Mouse (Mus musculus): Measurements from ENCODE around the gene Specc1l.
"Not testable (repeated sequence)": the region's sequence is repeated elsewhere in the genome, so short reads cannot be mapped to it uniquely, and the experiment has no call there.

The Specc1l gene

DNA sequence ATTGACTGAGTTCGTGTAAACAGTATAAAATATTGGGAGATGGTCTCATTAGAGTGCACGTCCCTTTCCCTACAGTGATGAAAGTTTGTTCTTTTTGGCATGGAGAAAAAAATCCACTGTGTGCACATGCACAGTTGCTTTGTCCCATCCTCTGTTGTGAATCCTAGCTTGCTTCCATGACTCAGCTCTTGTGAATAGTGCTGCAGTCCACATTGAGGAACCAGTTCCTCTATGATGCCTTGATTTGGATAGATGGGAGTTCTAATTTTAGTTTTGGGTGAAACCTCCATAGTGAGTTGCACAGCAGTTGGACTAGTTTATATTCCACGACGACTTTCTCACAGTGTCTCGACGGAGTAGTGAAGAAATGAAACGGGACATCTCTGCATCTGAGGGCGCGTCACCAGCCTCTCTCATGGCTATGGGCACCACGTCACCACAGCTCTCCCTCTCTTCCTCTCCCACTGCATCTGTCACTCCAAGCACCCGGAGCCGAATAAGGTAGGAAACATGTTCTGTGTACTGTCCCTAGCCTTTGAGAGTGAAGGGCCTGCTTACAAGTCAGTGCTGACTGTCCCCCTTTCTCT, 64.6 kb downstream of the Specc1l start:
- no peak for DNase-seq (ENCODE audit: extremely low read depth, low read depth, low spot score)

- no peak for DNase-seq (ENCODE audit: extremely low read depth, low read depth, low spot score)
Measured at GRCm38 (mm10) chr10:75277501-75277900, 65.6 kb downstream of the Specc1l start.

GRCm38 (mm10) chr10:75282648-75283047, 70.8 kb downstream of the Specc1l start:
- DNase-seq (ENCODE audit: extremely low read depth, low read depth, low spot score), result no peak

DNA sequence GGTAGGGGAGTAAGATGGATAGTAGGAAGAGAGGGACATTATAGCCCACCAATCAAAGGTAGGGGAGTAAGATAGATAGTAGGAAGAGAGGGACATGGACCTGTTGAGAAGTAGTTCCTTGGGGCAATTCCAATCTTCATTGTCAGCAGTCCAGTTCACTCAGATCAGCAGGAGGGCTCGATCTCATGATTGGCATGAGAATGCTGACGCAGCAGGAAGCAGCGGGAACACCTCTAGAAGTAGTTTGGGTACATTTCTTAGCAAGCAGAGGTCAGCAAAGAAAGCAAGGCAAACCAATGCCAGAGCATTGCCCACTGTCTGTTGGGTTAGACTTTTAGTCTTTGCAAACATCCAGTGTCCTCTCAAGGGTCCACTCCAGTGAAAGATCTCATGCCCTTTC, 71.9 kb downstream of the Specc1l start:
- DNase-seq (ENCODE audit: extremely low read depth, low read depth, low spot score), result no peak

- DNase-seq (ENCODE audit: extremely low read depth, low read depth, low spot score), result no peak
Measured at GRCm38 (mm10) chr10:75288579-75288978, 76.7 kb downstream of the Specc1l start.

DNA sequence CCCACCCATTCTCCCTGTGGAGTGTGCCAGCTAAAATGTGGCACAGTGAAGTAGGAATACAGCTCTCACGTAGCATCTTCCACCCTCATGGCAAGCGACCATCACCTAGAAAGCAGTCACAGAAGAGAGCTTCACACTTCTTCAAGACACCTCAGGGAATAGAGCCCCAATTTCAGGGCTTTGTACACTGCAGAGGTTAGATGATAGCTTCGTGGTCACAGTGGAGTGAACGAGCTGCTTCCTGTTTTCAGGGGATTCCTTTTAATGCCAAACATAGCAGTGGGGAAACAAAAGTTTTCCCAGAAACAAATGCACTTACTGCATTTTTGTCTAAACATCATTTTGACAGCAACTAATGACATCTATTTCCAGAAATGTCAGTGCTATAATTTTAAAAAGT, 77.5 kb downstream of the Specc1l start:
- DNase-seq (ENCODE audit: extremely low read depth, low read depth, low spot score), result no peak

DNA sequence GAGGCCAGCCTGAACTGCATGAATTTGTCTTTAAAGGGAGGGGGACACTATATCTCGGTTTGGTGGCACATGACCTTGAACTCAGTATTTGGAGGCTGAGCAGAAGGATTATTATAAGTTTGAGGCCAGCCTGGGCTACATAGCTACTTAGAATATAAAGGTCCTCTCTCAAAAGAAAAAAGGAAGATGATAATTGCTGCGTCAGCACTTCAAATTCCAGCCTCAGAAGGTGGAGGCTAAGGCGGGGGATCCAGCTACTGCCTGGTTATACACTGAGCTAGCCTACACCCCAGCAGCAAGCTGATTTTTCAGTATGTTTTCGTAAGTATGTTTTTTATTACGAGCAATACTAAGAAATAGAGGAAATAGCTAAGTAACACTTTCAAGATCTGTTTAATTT, 78.8 kb downstream of the Specc1l start:
- DNase-seq (ENCODE audit: extremely low read depth, low read depth, low spot score), result no peak

GRCm38 (mm10) chr10:75291338-75291737, 79.5 kb downstream of the Specc1l start:
- DNase-seq (ENCODE audit: extremely low read depth, low read depth, low spot score), result no peak

DNA sequence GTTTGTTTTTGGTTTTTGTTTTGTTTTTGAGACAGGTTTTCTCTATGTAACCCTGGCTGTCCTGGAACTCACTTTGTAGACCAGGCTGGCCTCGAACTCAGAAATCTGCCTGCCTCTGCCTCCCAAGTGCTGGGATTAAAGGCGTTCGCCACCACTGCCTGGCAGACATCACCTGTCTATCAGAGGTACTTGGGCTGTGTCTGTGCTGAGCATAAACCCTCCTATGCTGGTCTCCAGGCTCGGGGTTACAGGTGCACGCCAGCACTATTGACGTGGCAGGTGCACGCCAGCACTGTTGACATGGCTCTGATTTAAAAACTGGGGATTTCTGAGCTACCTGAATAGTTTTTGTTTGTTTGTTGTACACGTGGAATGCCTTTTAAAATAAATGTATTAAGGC, 80.3 kb downstream of the Specc1l start:
- not testable (repeated sequence) for DNase-seq (ENCODE audit: extremely low read depth, low read depth, low spot score)

GRCm38 (mm10) chr10:75293288-75293687, 81.4 kb downstream of the Specc1l start:
- DNase-seq (ENCODE audit: extremely low read depth, low read depth, low spot score), result no peak

DNA sequence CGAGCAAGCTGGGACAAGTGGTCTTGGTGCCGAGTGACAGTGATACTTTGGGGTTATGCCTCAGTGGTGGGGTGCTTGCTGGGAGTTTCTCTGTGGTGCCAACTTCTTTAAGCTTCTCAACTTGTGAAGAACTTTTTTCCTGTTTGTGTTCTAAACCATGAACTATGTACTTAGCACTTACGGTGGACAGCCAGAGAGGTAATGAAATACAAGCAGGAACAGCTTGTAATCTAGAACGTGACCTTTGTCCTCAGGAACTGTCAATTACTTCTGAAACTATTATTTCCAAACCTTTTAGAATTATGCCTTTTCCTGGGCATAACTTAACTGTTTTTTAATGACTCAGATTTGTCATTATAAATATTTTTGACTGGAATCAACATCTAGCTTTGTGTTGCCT, 82.5 kb downstream of the Specc1l start:
- no peak for DNase-seq (ENCODE audit: extremely low read depth, low read depth, low spot score)

GRCm38 (mm10) chr10:75294926-75295325, 83.1 kb downstream of the Specc1l start:
- DNase-seq (ENCODE audit: extremely low read depth, low read depth, low spot score), result no peak

DNA sequence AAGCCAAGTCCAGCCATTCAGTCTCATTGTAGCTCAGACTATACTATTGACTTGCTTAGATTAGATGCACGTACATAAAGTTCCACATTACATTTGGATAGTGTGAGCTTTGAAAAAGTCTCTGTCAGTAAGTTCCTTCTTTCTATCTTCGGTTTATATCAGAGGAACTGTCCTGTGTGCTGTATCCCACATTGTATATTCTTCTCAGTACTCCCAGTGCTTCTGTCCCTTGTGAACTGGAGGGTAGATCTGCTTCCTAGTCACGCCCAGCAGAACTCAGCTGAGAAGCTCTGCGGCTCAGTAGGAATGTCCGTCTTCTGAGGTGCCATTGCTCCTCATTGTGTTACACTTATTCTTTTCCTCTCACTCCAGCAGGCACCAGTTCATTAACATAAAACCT, 86.7 kb downstream of the Specc1l start:
- DNase-seq (ENCODE audit: extremely low read depth, low read depth, low spot score), result no peak

DNA sequence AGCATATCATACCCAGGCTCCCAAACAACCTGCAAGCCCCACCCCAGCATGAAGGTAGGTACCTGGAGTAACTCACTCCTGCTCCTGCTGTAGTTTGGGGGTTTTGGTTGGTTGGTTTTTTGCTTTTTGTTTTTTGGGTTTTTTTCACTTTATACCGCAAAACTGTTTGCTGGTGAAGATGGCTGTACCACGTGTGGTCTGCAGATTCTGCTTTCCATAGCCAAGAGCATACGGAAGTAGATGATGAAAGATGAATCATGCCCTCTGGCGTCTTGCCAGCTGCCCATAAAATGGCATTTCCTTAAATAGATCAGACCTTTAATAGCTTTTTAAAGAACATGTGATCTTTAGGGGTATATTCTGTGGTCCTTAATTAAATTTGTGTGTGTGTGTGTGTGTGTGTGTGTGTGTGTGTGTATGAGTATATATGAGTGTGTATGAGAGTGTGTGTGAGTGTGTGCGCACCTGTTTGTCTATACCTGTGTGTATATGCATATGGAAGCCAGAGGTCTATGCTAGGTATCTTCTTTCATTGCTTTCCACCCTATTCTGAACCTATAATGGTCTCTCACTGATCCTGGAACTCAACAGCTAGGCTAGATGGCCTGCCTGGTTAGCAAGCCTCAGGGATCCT, 88.0 kb downstream of the Specc1l start:
- peak; percentile 11 for DNase-seq (ENCODE audit: extremely low read depth, low read depth, low spot score)

- DNase-seq (ENCODE audit: extremely low read depth, low read depth, low spot score), result no peak
Measured at GRCm38 (mm10) chr10:75301195-75301806, 89.4 kb downstream of the Specc1l start.

- no peak for DNase-seq (ENCODE audit: extremely low read depth, low read depth, low spot score)
Measured at GRCm38 (mm10) chr10:75301937-75302336, 90.1 kb downstream of the Specc1l start.

DNA sequence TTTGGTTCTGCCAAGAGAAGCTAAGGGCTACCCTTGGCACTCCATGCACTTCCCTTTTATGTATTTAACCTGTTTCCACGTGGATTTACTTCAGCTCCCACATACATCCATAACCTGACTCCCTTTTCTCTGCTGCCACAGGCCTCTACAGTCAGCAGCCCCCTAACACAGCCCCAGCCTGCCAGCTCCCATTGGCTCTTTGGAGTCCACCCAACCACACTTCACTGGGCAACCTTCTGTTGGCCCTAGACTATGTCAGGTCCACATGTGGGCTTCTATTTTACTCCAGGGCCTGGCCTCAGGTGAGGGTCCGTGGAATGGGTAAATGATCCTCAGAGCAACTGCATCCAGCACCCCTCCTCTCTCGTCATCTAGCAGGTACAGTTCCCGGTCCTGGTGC, 90.7 kb downstream of the Specc1l start:
- DNase-seq (ENCODE audit: extremely low read depth, low read depth, low spot score), result no peak

DNA sequence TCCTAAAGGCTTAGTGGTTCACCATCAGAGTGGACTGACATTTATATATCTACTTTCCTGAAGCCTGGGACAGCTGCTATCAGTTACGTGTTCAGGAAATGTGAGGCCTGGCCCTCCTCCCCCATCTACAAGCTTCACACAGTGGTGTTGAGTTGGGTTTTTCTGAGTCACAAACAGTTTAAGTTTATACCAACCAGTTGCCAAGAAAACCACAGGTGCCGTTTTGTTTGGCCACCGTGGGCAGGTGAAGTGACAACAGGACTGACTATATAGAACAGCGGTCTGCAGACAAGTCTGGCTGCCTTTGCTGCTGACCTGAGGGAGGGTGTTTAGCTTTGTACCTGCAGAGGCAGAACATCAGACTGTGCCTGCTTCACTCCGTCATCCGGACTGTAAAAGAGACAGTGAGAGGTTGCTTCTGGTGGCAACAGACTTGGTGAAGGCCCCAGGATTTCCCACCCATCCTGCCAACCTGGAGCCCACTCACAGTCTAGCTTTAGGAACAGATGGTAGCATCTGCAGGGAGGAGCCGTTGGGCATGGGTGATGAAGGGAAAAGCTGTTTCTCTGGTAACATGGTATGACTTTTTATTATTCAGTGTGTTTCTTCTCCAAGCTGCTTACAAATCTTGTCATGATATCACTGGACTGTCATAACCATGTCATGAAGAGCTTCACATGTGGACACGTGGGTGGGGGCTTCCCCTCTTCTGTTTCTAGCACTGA, 91.6 kb downstream of the Specc1l start:
- no peak for DNase-seq (ENCODE audit: extremely low read depth, low read depth, low spot score)

DNA sequence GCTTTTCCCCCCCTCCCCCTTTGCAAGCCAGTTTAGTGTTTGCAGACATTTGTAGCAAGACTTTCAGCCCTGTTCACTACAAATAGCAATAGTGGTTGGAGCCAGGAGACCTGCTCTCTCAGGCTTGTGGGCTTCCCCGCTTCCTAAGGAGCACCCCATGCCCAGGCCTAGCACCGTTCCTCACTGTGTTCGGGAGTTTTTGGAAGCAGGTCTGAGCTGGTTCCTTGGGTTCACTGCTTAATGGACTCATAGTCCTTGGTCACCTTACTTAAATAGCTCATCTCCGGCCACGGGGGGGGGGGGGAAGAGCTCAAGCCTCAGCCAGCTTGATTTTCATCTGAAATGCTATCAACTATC, 92.2 kb downstream of the Specc1l start:
- DNase-seq (ENCODE audit: extremely low read depth, low read depth, low spot score), result no peak

DNA sequence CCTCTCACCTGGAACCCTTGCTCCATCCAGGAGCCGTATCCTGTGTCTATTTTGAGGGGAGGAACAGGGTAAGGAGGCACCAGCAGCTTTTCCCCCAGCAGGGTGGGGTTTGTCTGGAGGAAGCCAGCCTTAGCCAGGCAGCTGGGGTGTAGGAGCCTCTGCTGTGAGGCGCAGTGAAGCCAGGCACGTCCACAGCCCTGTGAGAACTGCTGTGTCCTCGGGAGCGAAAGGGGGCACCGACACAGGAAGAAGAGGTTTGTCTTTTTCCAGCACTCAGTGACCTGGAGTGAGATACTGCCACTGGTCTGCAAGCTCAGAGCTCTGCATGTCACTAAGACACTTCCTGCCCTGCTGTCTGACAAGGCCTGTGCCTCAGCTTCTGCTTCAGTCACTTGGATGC, 92.5 kb downstream of the Specc1l start:
- DNase-seq (ENCODE audit: extremely low read depth, low read depth, low spot score), result no peak

DNA sequence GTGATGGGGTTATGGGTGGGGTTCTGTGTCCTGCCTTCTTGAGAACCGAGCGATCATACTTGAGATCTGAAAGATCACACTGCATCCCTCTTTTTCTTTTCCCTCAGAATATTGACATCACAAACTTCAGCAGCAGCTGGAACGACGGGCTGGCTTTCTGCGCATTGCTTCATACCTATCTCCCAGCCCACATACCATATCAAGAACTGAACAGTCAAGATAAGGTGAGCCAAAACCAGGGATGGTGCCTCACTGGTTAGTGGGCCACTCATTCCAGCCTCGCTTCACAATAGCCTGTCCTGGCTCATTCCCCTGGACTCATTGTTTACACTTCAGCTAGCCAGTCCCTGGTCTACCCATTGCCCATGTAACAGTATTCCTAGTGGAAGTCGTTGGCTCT, 95.3 kb downstream of the Specc1l start:
- no peak for DNase-seq (ENCODE audit: extremely low read depth, low read depth, low spot score)

- no peak for DNase-seq (ENCODE audit: extremely low read depth, low read depth, low spot score)
Measured at GRCm38 (mm10) chr10:75312361-75312760, 100.5 kb downstream of the Specc1l start.
